Mouse (Mus musculus): ENCODE data around the gene Slc27a5.

Gene Slc27a5

DNA sequence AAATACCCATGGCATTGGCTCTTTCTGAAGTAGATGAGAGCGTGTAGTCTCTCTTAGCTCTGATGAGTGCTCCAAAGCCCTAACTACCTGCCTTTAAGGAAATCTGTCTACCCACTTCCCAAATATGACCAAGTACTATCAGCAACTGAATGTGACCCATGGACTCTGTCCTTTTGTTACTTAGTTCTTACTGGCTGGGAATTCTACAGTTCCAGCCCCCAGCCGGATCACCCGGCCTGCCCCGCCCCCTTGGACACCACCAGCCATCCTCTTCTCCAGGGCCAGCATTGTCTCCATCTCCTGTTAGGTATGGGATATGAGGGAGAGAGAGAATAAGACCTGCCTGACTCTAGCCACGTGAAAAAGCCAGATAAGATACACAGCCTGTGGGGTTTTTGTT, at the start of gene Slc27a5:
Gene Slc27a5, minus strand, starts transcription at position 140 of the 400 bp plus-strand sequence.
- no peak for DNase-seq

DNA sequence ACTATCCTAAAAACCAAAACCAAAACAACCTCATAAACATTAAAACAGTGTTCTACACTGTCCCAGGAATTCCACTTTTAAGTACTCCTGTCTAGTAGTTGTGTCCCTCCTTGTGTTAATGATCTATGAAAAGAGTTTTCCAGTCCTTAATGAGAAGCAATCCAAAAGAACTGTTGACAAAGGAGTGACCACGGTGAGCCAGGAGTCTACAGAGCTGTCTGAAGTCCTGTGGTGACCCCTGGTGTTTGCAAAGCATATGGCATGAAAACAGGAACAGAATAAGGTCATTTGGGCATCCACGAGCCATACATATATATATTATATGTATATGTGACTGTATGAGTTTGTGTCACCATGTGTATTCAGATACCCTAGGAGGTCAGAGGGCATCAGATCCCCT, 48.1 kb upstream of the Slc27a5 start:
- peak; percentile 59 to 77 for DNase-seq

- no peak for DNase-seq
These were observed 46.2 kb upstream of the Slc27a5 start for GRCm38 (mm10) chr7:13044254-13044625.

GRCm38 (mm10) chr7:13043445-13044253, 45.7 kb upstream of the Slc27a5 start:
- DNase-seq = no peak

DNA sequence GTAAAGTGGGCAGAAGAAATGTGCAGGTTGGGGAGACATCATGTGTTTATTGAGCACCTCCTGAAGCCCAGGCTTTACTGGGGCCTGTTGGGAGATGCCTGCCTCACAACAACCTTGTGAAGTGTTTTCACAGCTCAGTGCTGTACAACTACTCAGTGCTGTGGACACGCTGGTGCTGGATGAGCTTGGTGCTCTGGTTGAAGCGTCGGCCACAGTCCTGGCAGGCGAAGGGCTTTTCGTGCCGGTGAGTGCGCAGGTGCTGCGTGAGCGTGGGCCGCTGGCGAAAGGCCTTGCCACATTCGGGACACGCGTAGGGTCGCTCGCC, 45.1 kb upstream of the Slc27a5 start:
- DNase-seq = no peak

GRCm38 (mm10) chr7:13042511-13042910, 44.5 kb upstream of the Slc27a5 start:
- DNase-seq = no peak

- DNase-seq = no peak
These were observed 43.3 kb upstream of the Slc27a5 start for GRCm38 (mm10) chr7:13041256-13041655.

GRCm38 (mm10) chr7:13039181-13039580, 41.2 kb upstream of the Slc27a5 start:
- DNase-seq = no peak

GRCm38 (mm10) chr7:13038621-13039169, 40.7 kb upstream of the Slc27a5 start:
- DNase-seq = peak; percentile 21 to 47

DNA sequence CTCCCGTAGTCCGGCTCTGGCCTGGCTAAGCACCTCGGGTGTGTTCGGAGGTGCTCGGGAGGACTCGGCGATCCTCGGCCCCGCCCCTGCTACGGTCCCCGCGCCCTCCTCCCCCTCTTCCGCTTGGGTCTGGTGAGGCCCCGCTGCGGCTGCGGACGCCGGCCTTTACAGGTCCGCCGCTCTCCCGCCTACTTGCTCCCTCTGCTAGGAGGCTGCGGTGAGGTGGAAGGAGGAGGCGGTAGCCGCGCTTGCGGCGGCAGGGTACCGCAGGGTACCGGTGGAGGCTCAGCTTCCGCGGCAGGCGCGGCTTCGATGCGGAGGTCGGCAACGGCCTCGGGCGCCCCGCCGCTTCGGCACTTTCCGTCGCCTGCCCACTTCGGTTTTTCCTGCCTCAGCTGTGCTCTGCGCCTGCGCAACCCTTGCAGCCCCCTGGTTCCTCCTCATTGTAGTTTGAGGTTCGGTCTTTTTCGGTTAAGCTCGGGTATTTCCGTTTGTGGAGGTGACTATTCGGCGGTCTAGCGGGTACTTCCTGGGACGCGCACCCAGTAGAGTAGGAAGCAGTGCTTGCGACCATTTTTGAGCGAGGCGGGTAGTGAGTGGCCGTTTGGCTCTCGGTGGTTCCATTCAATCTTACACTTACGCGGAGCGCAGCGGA, 40.0 kb upstream of the Slc27a5 start, which contains the start of gene Ube2m:
Gene Ube2m, minus strand, starts transcription at position 375 of the 655 bp plus-strand sequence.
- peak; percentile 96 to 97 for DNase-seq

DNA sequence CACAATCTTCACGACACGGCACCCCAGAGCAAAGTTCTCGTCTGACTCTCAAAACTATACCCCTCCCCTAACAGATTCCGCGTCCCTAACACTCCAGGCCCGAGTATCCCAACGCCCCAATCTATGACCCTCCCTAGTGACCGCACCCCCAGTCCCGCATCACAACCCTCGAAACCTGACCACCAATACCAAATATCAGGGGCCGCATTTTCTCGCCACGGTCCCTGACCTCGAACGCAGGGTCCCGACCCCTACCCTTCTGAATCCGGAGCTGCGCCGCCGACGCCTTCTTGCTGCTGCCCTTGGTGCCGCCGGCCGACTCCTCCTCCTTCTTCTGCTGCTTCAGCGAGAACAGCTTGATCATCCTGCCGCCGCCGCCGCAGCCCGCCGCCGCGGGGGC, 39.4 kb upstream of the Slc27a5 start:
- DNase-seq = no peak

- DNase-seq = no peak
These were observed 38.8 kb upstream of the Slc27a5 start for GRCm38 (mm10) chr7:13036806-13037205.

DNA sequence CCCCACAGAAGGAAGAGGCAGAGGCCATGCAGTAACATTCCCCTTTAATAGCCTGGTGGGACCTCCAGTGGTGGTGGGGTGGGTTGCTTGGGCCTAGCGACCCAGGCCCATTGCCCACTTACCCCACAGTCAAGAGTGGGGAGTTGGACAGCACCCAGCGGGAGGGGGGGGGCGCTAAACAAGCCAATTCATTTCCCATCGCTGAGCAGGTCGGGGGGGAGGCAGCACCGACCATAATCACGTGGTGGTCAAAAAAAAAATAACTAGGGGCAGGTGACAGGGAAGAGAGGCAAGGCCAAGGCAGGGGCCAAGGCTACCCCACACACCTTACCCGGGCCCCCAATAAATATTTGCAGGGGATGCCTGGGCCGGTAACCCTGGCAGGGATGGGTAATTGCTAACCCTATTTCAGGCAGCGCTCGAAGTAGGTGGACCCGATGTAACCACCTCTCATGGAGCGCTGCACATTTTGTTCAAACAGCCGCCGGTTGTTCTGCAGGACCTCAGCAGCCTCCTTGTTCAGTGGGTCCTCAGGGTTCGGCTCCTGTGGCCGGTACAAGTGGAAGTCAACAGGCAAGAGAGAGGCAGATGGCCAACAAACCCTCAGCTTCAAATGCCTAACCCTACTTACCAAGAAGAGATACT, 37.3 kb upstream of the Slc27a5 start:
- DNase-seq = no peak

- DNase-seq = peak; percentile 97 to 98
These were observed 36.4 kb upstream of the Slc27a5 start, which contains the start of gene Chmp2a for GRCm38 (mm10) chr7:13034148-13034977. Chmp2a (minus strand) TSS chr7:13034807.

DNA sequence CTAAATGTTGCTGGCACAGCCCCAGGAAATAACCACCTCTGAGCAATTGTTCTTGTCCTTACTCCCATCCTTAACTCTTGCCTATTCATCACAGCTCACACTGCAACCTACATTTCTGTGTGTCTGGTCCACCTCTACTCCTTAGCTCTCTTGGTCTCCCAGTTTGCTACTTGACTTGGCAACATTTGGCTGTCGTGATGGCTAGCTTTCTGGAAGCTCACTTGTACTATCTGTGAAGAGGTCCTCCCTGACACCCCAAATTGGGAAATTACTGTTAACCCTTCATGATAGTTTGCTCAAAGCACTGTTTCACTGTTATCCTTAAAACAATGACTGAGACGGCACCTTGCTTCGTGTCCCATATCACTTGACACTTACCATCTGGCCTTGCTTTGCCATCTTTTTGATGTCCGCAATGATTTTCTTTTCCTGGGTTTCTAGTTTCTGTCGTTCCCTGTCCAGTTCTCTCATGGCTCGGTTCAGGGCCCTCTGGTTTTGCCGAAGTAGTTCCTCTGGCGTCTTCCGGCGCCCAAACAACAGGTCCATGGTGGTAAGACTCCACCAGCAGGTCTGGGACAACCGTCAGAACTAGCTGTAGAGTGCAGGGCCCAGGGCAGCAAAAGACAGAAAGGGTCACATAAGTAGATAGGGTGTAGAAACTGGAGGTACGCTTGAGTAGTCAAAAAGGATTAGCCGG, 35.6 kb upstream of the Slc27a5 start:
- no peak for DNase-seq

DNA sequence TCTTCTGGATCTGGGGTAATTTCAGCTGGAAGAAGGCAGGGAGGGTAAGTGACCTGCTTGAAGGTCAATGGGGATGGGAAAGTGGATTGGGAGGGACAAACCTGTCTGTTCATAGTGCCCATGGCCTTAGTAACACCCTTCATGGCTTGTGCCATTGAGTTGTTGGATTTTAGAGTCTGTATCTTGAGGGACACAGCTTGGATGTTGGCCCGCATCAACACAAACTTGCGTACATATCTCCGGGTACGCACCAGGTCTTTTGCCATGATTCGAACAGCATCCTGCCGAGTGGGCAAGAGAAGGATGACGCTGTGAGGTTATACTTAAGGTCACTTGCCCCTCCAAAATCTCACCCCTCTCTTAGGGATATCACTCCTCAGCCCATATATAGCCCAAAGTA, 34.5 kb upstream of the Slc27a5 start:
- no peak for DNase-seq

- no peak for DNase-seq
These were observed 34.0 kb upstream of the Slc27a5 start for GRCm38 (mm10) chr7:13031983-13032382.

- DNase-seq = no peak
These were observed 33.1 kb upstream of the Slc27a5 start for GRCm38 (mm10) chr7:13031069-13031468.

- no peak for DNase-seq
These were observed 31.0 kb upstream of the Slc27a5 start for GRCm38 (mm10) chr7:13028986-13029385.

DNA sequence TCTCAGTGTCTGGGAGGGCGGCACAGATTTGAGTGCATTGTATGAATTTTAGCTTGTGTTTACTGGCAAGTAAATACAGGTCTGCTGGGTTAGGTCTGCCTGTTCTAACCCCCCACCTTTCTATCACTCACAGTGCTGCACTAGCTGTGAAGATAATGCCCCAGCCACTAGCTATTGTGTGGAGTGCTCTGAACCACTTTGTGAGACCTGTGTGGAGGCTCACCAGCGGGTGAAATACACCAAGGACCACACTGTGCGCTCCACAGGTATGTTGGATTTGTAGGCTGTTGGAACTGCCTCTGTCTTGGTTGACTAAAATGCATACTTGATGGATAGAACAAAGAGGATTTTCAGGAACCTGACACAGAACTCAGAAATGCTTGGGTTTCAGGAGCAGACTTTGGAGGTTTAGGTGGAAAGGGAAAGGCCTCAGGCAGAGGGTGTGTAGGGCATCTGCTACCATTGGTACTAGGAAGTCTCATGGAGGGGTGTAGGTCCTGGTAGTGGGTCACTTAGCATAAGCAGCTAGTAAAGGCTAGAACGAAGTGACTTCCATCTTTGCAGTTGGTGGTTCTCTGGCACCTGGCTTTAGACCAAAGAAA, 27.6 kb upstream of the Slc27a5 start:
- no peak for DNase-seq

DNA sequence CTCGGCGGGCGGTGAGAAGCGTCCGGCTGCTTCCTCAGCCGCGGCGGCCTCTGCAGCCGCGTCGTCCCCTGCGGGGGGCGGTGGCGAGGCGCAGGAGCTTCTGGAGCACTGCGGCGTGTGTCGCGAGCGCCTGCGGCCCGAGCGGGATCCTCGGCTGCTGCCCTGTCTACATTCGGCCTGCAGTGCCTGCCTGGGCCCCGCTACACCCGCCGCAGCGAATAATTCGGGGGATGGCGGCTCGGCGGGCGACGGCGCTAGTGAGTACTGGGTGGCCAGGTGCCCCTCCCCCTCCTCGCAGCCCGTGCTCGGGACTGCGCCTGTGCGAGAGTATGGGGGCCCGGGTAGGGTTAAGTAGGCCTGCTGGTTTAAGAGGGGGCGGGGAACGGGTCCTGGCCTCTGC, 26.8 kb upstream of the Slc27a5 start:
- DNase-seq = peak; percentile 62 to 65
